Mouse (Mus musculus): ENCODE measurements around the gene Iscu.
"Not testable (repeated sequence)": the region's sequence is repeated elsewhere in the genome, so short reads cannot be mapped to it uniquely, and the experiment has no call there.

The Iscu gene

DNA sequence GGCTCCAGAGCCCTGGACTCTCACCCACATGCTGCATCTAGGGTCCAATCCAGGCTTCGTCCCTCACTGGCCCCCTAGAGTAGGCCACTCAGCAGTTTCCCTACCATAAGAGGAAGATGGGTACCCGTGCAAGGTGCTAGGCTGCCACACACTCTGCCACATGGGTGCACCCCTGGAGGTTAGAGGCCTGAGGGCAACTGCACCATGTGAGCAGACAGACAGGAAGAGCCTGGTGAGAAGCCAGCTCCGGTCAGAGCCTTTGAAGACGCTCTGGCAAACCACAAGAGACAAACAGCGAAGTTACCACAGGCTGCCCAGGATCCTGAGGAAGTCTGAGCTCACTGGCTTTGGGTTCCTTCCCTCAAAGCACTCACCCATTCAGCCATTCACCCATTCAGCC lies 14.4 kb downstream of the Iscu start:
- DNase-seq (ENCODE audit: low spot score in 2 of 2), result no peak

DNA sequence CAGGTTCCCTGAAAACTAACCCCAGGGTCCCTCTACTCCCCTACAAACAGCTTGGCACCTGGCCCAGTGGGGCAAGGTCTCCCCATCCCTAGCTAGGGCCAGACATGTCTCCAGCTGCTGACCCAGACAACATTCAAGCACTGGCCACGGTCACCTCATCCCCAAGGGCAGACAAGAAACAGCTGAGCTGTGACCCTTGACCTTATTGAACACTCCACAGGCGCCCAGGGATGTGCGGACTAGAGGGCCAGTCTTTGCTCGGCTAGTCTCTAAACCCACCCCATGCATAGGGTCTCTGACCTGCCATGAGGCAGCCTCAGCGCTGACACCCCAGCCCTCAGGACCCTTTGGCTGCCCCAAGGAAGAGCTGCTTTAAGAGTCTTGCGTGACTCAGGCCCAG lies 16.1 kb downstream of the Iscu start:
- no peak for DNase-seq (ENCODE audit: low spot score in 2 of 2)

DNA sequence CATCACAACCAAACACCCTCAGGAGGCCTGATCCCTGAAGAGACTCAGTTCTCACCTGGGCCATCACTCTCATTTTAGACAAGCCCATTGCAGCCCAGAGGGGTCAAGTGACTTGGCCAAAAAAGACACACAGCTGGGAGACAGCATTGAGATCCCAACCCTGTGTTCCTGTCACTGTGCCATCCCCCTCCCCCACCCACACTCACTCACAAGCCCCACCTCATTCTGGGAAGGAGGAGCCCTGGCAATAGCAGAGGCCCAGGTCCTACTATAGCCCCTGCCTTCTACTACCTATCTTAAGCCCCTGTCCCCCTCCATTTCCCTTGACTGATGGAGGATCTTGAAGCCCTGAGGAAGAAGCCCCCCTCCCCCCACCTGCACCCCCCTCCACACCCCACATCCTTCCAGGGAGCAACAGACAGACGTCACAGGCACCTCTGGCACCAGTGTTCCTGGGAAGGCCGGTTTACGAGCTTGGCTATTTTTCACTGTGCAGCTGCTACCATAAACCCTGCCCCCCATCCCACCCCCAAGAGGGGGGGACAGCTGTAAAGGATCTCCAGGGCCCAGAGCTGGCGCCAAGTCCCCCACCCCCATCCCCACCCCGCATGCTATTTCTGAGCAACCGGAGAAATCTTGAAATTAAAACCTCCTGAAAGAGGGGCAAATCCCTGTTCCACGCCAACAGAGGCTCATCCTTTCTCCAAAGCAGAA lies 16.7 kb downstream of the Iscu start:
- no peak for DNase-seq (ENCODE audit: low spot score in 2 of 2)

DNA sequence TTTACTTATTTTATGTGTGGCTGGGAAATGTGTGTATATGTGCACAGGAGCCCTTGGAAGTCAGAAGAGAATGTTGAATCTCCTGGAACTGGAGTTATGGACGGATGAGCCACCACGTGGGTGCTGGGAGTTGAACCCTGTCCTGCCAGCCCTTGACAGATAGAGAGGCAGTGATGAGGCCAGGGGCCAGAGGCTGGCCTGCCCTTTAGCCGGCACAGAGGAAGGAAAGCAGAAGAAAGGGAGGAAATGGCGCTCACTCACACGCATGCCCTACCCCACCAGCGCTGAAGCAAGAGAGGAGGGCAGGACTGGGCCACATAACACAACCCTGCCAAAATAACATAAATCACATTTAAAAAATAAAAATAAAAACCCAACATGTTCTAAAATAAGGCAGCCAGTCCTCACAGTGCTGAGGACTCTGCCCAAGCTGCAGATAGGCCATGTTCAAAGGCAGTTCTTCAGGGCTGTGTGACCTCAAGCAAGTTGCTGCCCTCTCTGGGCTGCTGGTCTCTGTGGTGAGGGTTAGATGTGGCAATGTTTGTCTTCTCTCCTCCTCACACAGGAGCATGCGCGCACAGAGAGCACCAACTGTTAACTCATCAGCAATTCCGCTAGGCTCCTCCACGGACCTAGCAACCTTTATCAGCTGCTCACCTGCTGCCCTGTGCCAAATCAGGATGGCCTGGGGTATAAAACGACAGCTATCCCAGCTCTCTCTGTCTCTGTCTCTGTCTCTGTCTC lies 18.1 kb downstream of the Iscu start:
- no peak for DNase-seq (ENCODE audit: low spot score in 2 of 2)

DNA sequence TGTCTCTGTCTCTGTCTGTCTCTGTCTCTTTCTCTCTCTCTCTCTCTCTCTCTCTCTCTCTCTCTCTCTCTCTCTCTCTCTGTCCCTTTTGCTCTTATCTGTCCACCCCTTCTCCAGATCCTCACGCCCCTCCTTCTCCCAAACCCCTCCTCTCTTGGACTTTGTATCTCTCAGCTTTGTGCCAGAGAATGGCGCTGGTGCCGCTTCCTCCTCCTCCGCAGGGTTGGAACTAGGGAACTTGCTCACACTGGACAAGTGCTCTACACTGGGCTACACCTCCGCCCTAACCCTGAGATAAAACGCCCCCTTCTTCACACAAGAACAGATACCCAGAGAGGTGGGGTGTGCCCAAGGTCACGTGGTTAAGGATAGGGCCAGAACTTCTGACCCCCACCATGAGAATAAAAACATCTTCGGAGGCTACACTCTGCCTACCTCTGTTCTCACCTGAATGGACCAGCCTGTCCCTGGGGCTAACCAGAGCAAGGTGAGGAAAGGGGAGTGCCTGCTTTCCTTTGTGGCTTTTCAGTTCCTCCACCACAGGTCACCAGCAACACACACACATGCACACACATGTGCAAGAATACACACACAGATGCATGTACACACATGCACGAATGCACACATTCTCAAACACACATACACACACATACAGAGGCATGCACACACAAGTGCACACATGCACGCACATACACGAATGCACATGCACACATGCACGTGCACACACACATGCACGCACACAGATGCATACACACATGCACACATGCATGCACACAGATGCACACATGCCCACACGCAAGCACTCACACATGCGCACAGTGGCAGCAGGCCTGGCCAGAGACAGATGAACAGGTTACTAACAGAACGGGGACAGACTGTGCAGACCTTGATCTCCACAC lies 18.9 kb downstream of the Iscu start:
- DNase-seq (ENCODE audit: low spot score in 2 of 2), result no peak

DNA sequence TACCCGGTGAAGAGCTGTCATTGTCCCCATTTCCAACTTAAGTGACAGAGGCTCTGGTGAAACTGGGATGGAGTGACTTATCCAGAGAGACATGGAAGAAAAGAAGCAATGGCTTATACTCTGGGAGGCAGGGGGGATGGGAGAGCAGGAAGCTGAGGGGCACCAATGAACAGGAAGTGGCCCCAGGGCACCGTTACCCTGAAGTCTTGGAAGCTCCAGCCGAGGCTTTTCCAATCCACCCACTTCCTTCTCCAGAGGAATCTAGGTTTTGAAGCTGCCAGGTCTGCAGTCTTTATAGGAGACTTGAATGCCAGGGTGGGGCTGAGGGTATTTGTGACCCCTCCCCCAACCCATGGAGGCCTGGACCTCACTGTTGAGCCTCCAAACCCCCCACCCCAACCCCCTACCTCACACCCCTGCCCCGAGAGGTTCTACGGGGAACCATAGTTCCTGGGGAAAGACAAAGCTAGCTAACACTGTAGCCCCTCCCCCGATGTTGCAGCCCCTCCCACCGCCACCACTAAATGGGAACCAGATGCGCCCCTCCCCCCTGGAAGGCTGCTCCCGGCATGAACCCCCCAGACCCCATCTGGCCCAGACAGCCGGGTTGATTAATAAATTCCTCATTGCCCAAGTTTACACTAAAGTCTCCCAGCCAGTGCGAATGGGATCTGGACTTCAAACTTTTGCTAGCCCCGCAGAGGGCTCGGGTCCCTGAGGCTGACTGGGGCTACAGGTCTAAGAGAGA lies 24.0 kb downstream of the Iscu start:
- no peak for DNase-seq (ENCODE audit: low spot score in 2 of 2)

DNA sequence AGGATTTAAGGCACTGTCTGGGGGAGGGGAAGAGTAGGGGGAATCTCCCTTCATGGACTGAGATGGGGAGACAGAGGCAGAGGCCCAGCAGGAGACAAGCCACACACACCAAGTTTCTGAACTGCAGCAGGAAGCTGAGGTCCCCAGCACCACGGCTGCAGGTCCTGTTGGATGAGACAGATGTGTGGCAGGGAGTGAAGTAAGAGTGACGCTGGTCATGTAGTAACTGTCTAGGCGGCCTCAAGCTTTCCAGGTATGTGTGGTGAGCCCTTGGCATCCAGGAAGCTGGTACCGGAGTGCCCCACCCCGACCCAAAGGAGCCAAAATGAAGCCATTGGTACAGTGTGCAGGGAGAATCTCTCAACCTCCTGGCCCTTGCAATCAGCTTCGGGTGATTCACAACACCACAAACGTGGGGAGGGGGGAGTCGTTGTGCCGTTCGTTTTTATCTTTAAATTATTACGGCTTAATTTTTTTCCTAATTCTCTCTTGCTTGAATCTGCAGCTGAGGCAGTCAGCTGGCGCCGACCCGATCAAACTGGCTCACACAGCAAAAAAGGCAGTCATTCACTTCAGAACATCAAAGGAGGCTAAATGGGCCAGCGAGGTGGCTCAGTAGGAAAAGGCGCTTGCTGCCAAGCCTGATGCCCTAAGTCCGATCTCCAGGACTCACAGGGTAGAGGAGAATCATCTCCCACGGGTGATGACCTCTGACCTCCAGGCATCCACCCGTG lies 24.8 kb downstream of the Iscu start:
- DNase-seq (ENCODE audit: low spot score in 2 of 2), result no peak

DNA sequence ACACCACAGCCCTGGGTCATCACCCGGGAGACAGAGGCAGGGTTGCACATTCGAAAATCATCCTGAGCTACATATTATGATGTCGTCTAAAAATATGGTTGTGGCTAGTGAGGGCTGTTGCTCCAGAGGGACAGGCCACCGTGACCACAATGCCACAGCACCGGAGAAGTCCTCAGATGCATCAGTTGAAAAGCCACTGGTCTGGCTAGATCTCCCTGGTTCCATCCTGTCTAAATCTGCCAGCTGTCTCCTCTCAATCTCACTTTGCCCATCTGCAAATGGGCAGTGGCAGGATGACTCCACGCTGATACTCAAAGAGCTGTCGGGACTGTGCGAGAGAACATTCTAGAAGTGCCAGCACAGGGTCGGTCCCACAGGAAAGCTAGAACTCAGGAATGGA lies 26.0 kb downstream of the Iscu start:
- no peak for DNase-seq (ENCODE audit: low spot score in 2 of 2)

DNA sequence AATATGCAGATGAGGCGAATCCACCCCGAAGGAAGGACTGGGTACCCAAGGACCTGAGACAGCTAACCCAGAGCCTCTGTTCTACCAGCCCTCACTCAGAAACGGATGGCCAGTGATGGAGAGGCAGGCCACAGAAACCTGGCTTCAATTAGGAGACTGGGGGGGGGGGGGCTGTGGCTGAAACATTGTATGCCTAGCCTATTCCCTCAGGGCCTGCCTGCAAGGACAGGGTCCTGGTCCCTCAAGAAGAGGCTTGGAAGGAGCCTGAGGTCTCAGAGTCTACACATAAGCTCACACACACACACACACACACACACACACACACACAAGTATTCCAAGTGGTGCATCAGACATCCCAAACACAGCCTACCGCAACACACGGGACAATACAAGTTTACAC lies 27.1 kb downstream of the Iscu start:
- DNase-seq (ENCODE audit: low spot score in 2 of 2), result no peak

DNA sequence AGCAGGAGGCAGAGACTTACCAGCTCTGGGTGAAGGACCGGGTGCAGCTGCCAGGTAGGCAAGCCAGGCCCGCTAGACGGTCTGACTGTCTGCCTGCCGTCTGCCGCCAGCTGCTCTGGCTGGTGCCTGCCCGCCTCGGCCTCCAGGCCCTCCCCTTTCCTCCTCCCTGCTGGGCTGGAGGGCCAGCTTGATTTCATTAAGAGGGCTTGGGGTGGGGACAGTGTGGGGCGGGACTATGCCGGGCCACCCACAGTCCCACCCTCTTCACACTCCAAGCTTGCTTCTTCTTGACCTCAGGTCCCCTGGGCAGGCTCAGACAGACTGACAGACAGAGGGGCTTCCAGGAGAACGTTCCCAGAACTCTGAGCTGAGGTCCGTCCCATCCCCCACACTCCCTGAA lies 27.7 kb downstream of the Iscu start, which contains the start of gene Tmem119:
Gene Tmem119 (minus strand): TSS at position 237 of the 400 bp plus-strand sequence.
- DNase-seq (ENCODE audit: low spot score in 2 of 2), result no peak

DNA sequence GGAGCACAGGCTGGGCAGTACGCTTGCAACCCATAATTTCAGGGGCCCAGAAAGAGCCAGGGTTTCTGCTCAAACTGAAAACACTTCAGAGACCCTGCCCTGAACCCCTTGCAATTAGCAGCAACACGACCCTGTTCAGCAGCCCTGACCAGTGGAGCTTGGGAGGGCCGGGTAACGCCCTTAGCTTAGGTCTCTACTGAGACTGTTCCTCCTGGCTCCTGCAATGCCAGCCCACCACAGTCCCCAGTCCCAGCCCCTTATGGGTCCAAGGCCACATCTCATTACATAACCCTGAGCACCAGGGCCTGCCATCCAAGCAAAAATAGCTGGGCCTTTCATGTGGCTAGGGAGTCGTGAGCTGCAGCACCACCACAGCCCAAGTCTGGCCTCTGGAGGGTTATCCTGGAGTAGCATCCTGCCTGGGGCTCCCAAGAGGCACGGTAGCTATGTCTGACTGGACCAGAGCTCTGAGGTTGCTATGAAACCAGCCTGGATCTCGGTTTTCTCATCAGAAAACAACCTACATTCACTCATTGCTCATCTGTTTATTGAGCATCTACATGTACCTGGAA lies 31.9 kb downstream of the Iscu start:
- no peak for DNase-seq (ENCODE audit: low spot score in 2 of 2)

DNA sequence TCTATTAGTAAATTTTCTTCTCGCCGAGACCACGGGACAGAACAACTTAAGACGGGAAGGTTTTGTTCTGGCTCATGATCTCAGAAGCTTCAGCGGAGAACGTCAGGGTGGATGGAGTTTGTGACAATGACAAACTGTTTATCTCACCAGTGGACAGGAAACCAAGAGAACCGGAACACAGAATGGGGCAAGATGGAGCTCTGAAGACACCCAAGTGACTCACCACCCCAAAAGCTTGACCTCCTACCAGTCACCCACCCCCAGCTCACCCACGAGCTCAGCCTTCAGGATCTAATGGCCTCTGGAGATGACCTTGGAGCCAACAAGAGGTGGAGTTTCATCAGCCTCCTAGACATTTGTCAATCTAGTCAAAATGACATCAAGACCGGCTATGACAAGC lies 32.8 kb downstream of the Iscu start:
- DNase-seq (ENCODE audit: low spot score in 2 of 2), result no peak

DNA sequence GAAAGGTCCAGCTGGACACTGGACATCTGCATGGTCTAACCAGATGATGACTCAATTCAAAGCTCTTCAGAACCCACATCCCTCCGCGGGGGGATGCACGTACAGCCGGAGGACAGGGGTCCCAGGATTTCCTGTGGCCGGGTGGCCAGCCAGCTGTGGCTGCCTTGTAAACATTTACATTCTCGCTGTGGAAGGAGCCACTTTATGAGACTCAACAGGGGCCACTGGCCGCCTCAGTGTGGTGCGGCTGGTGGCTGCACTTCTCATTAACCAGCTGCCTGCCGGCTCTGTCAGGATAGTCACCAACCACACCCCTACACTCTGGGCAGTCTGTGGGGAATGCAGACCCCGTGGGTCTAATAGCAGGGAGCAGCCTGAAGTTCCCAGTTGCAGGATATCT lies 33.9 kb downstream of the Iscu start:
- no peak for DNase-seq (ENCODE audit: low spot score in 2 of 2)

DNA sequence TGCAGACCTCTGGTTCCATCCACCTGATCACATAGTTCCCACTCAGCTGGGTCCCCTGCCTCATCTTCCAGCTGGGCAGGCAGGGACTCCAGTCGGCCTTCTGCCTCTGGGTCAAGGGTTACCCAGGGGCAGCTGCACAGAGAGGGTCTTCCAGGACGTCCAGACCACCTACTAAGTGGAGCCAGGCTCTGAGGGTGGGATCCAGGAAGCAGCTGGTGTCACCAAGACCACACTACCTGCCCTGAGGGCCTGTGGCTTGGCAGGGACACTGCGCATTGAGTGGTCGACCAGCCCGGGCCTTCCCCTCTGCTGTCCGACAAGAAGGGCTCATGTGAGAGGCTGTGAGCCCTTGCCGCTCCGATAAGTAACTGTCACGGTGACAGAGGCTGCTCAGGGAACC lies 35.2 kb downstream of the Iscu start:
- no peak for DNase-seq (ENCODE audit: low spot score in 2 of 2)

DNA sequence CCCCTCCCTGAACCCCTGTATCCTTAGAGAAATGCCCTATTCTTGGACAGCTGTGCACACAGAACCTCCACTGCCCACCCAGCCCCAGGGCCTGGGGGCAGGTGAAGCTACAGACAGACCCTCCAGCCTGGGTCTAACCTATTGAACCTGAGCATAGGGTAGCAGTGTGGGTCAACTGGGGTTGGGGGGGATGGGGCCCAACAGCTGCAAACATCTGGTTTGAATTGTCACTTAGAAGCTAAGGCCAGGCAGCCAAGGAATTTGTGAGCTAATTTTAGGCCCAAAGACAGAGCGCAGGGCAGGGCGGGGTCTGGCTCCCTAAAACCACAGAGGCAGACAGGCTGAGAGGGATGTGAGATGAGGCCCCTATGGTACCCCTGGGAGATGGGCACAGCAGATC lies 35.6 kb downstream of the Iscu start:
- DNase-seq (ENCODE audit: low spot score in 2 of 2), result no peak

DNA sequence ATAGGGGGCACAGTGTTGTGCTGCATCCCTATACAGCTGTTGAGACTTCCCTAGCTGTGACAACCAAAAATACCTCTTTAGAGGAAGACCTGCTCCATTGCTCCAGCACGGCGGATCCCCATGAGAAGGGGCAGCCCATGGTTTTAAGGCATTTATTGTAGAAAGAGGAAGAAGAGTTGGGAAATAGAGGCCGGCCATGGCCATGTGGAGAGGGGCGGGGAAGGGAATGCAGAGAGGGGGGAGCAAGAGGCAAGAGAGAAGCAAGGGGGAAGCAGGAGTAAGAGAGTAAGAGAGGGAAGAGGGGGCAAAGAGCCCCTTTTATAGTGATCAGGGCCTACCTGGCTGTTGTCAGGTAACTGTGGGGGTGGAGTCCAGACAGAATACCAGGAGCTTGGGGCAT lies 37.6 kb downstream of the Iscu start:
- no peak for DNase-seq (ENCODE audit: low spot score in 2 of 2)

DNA sequence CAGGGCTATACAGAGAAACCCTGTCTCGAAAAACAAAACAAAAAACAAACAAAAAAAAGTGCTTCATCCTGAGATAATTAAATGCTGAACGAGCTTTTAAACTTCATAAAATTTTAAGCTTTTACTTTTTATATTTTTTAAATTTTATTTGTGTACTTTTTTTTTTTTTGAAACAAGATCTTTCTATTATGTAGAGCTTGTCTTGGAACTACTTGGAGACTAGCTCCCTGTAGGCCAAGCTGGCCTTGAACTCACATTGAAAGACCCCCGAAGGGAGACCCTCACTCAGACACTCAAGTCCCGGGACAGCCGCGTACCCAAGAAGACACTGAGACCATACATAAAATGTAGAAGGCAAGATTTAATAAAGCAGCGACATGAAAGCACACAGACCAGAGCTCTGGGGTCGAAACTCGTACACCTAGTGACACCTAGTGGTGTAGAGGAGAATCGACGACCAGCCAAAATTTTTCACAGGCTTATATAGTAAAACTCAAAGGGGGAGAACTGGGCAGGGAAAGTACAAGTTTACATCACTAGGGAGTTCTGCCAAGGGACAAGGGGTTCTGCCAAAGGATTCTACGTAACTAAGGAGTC lies 39.4 kb downstream of the Iscu start:
- not testable (repeated sequence) for DNase-seq (ENCODE audit: low spot score in 2 of 2)

DNA sequence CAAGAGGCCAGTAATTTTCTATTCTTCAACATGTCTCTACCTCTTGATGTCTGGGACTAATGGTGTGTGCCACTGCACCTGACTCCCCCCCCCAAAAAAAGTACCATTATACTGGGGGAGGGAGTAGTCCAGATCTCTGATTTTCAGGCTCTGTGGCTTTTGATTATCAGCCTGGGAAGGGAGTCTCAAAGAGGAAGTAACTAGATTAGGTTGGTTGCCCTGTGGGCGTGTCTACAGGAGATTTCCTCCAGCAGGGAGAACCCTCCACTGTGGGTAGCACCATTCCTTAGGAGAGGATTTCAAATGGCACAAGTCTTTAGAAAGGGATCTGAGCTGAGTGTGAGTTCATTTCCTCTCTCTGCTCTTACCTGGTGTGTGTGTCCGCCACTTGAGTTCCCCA lies 40.1 kb downstream of the Iscu start:
- no peak for DNase-seq (ENCODE audit: low spot score in 2 of 2)

DNA sequence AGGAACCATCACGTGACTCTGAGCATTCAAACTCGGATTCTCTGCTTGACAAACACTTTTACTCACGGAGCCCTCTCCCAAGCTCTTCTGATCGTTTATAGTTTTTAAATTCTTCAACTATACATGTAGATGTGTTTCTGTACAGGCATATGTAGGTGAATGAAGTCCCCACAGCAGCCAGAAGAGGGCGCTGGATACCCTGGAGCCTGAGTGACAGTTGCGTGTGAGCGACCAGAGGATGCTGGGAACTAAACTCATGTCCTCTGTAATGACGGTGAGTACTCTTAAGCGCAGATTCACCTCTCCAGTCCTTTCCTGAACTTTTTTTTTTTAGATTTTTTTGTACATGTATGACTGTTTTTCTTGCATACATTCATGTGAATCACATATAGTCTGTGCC lies 41.1 kb downstream of the Iscu start:
- DNase-seq (ENCODE audit: low spot score in 2 of 2), result peak in 1 of 2 experiments; percentile 44

All from spleen, postnatal 14 days (tissue).